Mouse (Mus musculus) layer of hippocampus, adult 6 months (tissue): ENCODE measurements around the gene Gal3st2b. TPM values are rescaled to one million over a fixed set of nuclear protein-coding genes. Genes with fewer than 3 reads are reported as not detected.

Source experiments
- long read RNA-seq, 2 experiments: library from polyadenylated mRNA; unstranded; transcript quantifications; one replicate each; pipeline ENCODE4 v2.0.0; 2019 to 2020
- polyA plus RNA-seq: library from polyadenylated mRNA; unstranded; fragments of <200 nt; fragmentation: Nextera tagmentation; gene quantifications from 2 replicates; pipeline ENCODE4 v1.2.3, GENCODE M21; 2021

The Gal3st2b gene
- polyA plus RNA-seq, result 0.08 TPM in 1 of 2 replicates, not detected in the other
- long read RNA-seq, experiment 1, partial matches to known transcripts, result 1 of 1 reads
- long read RNA-seq, experiment 1, other reads (novel, unspliced or antisense), result 0 of 1 reads
- long read RNA-seq, experiment 2, result 0 reads

DNA sequence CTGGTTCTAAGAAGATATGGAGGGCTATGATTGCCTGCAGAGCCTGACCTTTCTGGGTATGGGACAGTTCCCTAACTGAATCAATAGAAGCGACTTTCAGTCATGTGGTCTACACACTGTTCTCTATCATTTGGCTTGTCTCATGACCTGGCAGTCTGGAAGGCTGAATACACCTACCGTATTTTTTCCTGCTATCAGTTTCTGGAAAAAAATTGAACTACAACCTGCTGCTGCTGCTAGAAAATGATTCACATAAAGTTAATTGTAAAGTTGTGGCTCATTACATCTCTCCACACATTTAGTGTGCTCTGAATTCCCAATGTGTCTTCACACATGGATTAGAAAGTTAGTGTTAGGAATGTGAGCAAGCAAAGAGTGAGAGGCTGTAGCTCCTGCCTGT lies at the start of gene Gal3st2b:
Gal3st2b (plus strand) TSS at position 301 of the 400 bp plus-strand sequence.

DNA sequence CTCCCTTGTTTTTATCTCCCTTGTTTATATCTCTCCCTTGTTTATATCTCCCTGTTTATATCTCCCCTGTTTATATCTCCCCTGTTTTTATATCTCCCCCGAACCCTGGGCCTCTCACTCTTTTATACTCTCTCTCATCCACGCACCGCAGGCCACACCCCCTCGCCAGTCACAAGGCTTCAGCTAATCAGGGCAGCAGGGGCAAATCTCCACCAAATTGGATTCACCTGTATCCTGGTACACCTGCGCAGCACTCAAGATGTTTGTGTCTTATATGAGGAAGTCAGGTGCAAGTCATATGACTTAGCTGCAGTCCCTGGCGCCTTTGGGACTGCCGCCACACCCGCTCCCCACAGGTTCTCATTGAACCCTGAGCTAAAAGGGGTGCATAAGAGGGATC lies 72.1 kb downstream of the Gal3st2b start, which contains the start of gene Gal3st2c:
Gal3st2c (plus strand) TSS at position 301 of the 400 bp plus-strand sequence.

Other genes with a start within 250 kb of the Gal3st2b start
- gene Bok, start 232.7 kb upstream of the Gal3st2b start, polyA plus RNA-seq, result 156 and 164 TPM in 2 replicates
- 33.9 and 38.5 TPM in 2 replicates for gene Atg4b, start 166.8 kb upstream of the Gal3st2b start, polyA plus RNA-seq
- gene Thap4, start 163.4 kb upstream of the Gal3st2b start, polyA plus RNA-seq, result 13.1 and 14.7 TPM in 2 replicates
- 71.1 and 72.6 TPM in 2 replicates for gene Dtymk, start 116.4 kb upstream of the Gal3st2b start, polyA plus RNA-seq
- 5.9 and 7.3 TPM in 2 replicates for gene Ing5, start 114.3 kb upstream of the Gal3st2b start, polyA plus RNA-seq
- gene D2hgdh, start 93.4 kb upstream of the Gal3st2b start, polyA plus RNA-seq, result 8.4 and 8.5 TPM in 2 replicates
- gene Gal3st2, start 57.0 kb upstream of the Gal3st2b start, polyA plus RNA-seq, result 0.09 TPM in 1 of 2 replicates, not detected in the other
- gene Gal3st2c, start 72.2 kb downstream of the Gal3st2b start, polyA plus RNA-seq, result not detected in 2 replicates
- 5.2 and 5.6 TPM in 2 replicates for gene Neu4, start 102.1 kb downstream of the Gal3st2b start, polyA plus RNA-seq
- gene Pdcd1, start 134.2 kb downstream of the Gal3st2b start, polyA plus RNA-seq, result 0.11 and 0.14 TPM in 2 replicates